Mouse (Mus musculus) limb, embryonic 13.5 days (tissue): ENCODE data around the gene Ces3a. TPM values are rescaled to one million over a fixed set of nuclear protein-coding genes. Genes with fewer than 3 reads are reported as not detected.
"Not testable (repeated sequence)": the region's sequence is repeated elsewhere in the genome, so short reads cannot be mapped to it uniquely, and the experiment has no call there.

Experiments used
- ATAC-seq: fragments of 200-750 bp; cut with Nextera tagmentation; 2 replicates; pipeline ENCODE4 v1.8.0; 2017; ENCODE audit warnings: low read depth, moderate number of reproducible peaks, moderate TSS enrichment; ENCODE audit not compliant: low FRiP score
- H3K27ac ChIP-seq: fragments of 300-500 bp; sonication (generic); 2 replicates; pipeline ENCODE4 v1.5.1; 2015; ENCODE audit warnings: inconsistent platforms, mild to moderate bottlenecking, moderate library complexity
- H3K27me3 ChIP-seq: fragments of 300-500 bp; sonication (generic); 2 replicates; pipeline ENCODE4 v1.6.1; 2015; ENCODE audit warnings: mild to moderate bottlenecking, inconsistent platforms
- H3K36me3 ChIP-seq: fragments of 300-500 bp; sonication (generic); 2 replicates; pipeline ENCODE4 v1.6.1; 2015; ENCODE audit warnings: inconsistent platforms, mild to moderate bottlenecking, moderate library complexity
- H3K4me1 ChIP-seq: fragments of 300-500 bp; sonication (generic); 2 replicates; pipeline ENCODE4 v1.6.1; 2015; ENCODE audit warnings: inconsistent platforms
- H3K4me2 ChIP-seq: fragments of 300-500 bp; sonication (generic); replicated peaks from 2 replicates; pipeline ENCODE4 v1.6.1; 2015; ENCODE audit warnings: inconsistent platforms, mild to moderate bottlenecking, moderate library complexity
- H3K4me3 ChIP-seq: fragments of 300-500 bp; sonication (generic); 2 replicates; pipeline ENCODE4 v1.5.1; 2015; ENCODE audit warnings: moderate library complexity, mild to moderate bottlenecking, inconsistent platforms
- H3K9ac ChIP-seq: fragments of 300-500 bp; sonication (generic); 2 replicates; pipeline ENCODE4 v1.6.1; 2015; ENCODE audit warnings: mild to moderate bottlenecking, inconsistent platforms
- H3K9me3 ChIP-seq: fragments of 300-500 bp; sonication (generic); 2 replicates; pipeline ENCODE4 v1.6.1; 2016; ENCODE audit warnings: inconsistent platforms
- WGBS: fragments of 180-500 bp; shearing (Covaris S2); methylation state at CpG from one replicate; pipeline ENCODE4 v1.1.7; 2015; 5-methylcytosine and 5-hydroxymethylcytosine counted together
- polyA plus RNA-seq: library from polyadenylated mRNA; unstranded; fragments of >200 nt; fragmentation: Nextera tagmentation; extraction: Ambion mirVana; gene quantifications from 2 replicates; pipeline ENCODE4 v1.2.1, GENCODE M21; 2015

Ces3a gene
- polyA plus RNA-seq, 1 experiment from 2014 or later: not detected

DNA sequence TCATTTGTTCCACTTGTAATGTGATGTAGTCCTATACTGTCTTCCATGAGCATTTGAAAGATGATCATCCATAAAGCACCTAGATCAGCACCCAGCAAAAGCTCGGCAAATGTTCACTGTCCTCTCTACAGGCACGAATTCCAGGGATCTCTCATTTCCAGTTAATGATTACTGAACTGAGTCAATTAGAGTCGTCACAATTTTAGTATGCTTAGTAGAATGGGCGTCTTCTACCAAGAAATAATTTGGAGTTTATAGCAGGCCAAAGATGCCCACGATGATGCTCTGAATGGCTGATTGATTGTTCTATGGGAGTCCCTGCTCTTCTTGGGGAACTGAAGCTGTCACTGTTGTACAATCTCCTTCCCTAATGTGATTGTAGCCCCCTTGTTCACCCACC is 55.3 kb downstream of the Ces3a start:
- not testable (repeated sequence) for H3K36me3 ChIP-seq, H3K27me3 ChIP-seq, ATAC-seq, H3K9ac ChIP-seq, H3K27ac ChIP-seq, H3K4me1 ChIP-seq, H3K4me3 ChIP-seq, H3K9me3 ChIP-seq, H3K4me2 ChIP-seq
- WGBS: 83% methylated on average over 5 of the region's 5 CpGs

- Histone ChIP-seq H3K4me3 (no peak overlapping the region), H3K27ac (no peak overlapping the region), H3K4me2 (no peak overlapping the region), H3K9ac (no peak overlapping the region), H3K4me1 (no peaks in the 10 kb centered on the region), H3K9me3 (no peaks in the 10 kb centered on the region), H3K27me3 (no peaks in the 10 kb centered on the region), H3K36me3 (no peaks in the 10 kb centered on the region)
- 85% methylated on average over 3 of the region's 3 CpGs for WGBS
- ATAC-seq: no peak
Measured at GRCm38 (mm10) chr8:105104220-105104619, 55.8 kb downstream of the Ces3a start.

Other genes starting within 250 kb of the Ces3a start
- 0.09 TPM in 1 of 2 replicates, not detected in the other for gene Ces2b, start 217.0 kb upstream of the Ces3a start, polyA plus RNA-seq
- gene Ces2c, start 201.5 kb upstream of the Ces3a start, polyA plus RNA-seq: not detected in 2 replicates
- gene Ces2e, start 122.3 kb upstream of the Ces3a start, polyA plus RNA-seq: 0.06 TPM in 1 of 2 replicates, not detected in the other
- gene Ces2f, start 101.2 kb upstream of the Ces3a start, polyA plus RNA-seq: 0.06 and 0.13 TPM in 2 replicates
- 0.05 and 0.24 TPM in 2 replicates for gene Ces2g, start 86.9 kb upstream of the Ces3a start, polyA plus RNA-seq
- gene Ces2h, start 47.7 kb upstream of the Ces3a start, polyA plus RNA-seq: not detected in 2 replicates
- not detected in 2 replicates for gene Ces3b, start 35.2 kb downstream of the Ces3a start, polyA plus RNA-seq
- not detected in 2 replicates for gene Ces4a, start 83.2 kb downstream of the Ces3a start, polyA plus RNA-seq
- gene Cbfb, start 122.1 kb downstream of the Ces3a start, polyA plus RNA-seq: 97.1 and 101 TPM in 2 replicates
- gene D230025D16Rik, start 176.5 kb downstream of the Ces3a start, polyA plus RNA-seq: 27.3 and 27.6 TPM in 2 replicates
- gene B3gnt9, start 206.6 kb downstream of the Ces3a start, polyA plus RNA-seq: 24.7 and 25.4 TPM in 2 replicates
- gene Tradd, start 216.0 kb downstream of the Ces3a start, polyA plus RNA-seq: 20.1 and 23.2 TPM in 2 replicates
- gene Fbxl8, start 216.0 kb downstream of the Ces3a start, polyA plus RNA-seq: 2.6 and 2.8 TPM in 2 replicates
- 0.11 and 0.19 TPM in 2 replicates for gene Hsf4, start 221.2 kb downstream of the Ces3a start, polyA plus RNA-seq
- gene Nol3, start 227.5 kb downstream of the Ces3a start, polyA plus RNA-seq: 2.7 and 3.1 TPM in 2 replicates
- gene 4931428F04Rik, start 241.3 kb downstream of the Ces3a start, polyA plus RNA-seq: 16.3 TPM in 2 replicates
- 8.3 and 9.1 TPM in 2 replicates for gene Exoc3l, start 247.5 kb downstream of the Ces3a start, polyA plus RNA-seq
- gene E2f4, start 249.1 kb downstream of the Ces3a start, polyA plus RNA-seq: 73.6 and 75.4 TPM in 2 replicates